Mouse (Mus musculus): ENCODE results near the gene Rhot2.
A peak's percentile ranks its signal among the peaks of the same experiment; 100 is the strongest.
"Not testable (repeated sequence)": the region's sequence is repeated elsewhere in the genome, so short reads cannot be mapped to it uniquely, and the experiment has no call there.

Gene Rhot2

DNA sequence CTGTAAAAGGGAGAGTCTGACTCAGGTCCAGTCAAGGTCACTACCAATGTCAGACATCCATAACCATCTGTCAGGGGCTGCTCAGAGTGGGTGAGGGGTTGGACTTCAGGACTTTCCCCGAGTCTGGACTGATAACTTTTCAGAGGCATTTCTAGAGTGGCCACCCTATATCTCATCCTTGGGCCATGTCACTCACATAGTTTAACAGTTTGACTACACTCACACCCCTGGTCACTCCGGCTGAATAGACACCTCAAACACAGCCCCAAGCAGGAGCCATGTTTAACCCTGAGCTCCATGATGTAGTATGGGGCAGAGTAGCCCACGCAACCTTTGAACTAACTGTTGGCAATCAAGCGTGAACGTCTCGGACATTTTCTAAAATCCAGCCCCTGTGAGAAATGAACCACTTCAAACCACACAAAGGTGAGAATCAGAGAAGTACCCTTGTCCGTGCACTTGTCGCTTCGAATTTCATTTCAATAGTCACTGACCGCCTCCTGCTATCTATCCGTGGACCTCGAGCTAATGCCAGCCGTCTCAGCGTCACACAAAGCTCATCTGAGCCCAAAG lies 29.6 kb upstream of the Rhot2 start:
- DNase-seq (ENCODE audit: low spot score in 2 of 2): no peak

DNA sequence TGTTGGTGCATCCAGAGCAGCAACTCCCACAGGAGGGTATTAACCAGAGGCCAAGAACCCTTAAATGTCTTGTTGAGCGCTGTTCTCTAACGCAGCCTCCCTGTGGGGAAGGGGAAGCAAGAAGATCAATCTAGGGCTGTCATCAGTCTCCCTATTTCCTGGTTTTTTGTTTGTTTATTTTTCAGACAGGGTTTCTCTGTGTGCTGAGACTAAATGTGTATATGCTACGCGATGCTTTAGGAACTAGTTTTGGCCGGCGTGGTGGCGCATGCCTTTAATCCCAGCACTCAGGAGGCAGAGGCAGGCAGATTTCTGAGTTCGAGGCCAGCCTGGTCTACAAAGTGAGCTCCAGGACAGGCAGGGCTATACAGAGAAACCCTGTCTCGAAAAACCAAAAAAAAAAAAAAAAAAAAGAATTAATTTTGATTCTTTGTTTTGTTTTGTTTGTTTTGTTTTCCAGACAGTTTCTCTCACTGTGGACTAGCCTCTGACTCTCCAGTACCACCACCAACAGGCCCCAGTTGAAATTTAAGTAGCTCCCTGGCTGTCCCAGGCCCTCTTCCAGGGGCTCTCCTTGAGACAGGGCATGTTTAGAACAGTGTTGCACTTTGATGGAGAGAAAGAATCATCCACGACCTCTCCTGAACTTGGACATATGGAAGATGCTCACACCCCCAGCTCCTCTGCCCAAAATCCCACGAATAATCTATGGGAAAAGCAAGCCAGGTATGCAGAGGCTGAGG lies 28.9 kb upstream of the Rhot2 start:
- DNase-seq (ENCODE audit: low spot score in 2 of 2): no peak

DNA sequence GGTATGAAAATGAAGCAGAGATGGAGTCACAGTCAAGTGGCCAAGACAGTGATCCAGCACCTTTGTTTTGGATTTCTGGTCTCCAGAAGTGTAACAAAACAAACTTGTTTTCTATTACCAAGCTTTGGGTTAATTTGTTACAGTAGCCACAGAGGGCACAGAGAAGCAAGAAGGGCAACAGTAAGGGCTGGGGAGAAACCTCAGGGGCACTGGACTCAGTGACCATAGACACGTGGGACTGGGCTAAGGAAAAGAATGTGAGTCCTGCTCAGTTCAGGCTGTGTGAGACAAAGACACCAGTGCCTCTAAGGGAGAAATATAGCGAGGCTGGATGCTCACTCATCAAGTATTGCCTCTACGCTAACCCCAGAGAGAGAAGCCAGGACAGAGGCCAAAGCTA lies 28.0 kb upstream of the Rhot2 start:
- no peak for DNase-seq (ENCODE audit: low spot score in 2 of 2)

DNA sequence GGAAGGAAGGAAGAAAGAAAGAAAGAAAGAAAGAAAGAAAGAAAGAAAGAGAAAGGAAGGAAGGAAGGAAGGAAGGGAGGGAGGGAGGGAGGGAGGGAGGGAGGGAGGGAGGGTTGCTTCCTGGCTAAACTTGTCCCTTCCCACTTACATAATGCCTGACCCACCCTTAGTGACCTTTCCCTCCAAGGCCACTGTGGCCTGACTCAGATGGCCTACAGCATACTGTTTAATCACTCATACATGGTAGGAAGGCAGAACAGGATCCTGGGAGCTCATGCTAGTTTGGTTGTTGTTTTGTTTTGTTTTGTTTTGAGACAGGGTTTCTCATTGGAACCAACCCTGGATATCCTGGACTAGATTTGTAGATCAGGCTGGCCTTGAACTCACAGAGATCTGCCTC lies 26.9 kb upstream of the Rhot2 start:
- not testable (repeated sequence) for DNase-seq (ENCODE audit: low spot score in 2 of 2)

DNA sequence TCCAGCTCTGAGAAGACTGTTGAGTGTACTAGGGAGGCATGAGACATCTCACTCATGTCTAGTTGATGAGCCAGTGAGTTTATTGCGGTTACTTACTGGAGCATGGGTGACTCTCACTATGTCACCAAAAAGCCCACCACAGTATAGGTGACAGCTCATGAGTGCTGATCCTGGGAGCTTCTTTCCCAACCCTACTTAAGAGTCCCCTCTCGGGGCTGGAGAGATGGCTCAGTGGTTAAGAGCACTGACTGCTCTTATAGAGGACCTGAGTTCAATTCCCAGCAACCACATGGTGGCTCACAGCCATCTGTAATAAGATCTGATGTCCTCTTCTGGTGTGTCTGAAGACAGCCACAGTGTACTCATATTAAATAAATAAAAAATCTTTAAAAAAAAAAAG lies 25.3 kb upstream of the Rhot2 start:
- no peak for DNase-seq (ENCODE audit: low spot score in 2 of 2)

DNA sequence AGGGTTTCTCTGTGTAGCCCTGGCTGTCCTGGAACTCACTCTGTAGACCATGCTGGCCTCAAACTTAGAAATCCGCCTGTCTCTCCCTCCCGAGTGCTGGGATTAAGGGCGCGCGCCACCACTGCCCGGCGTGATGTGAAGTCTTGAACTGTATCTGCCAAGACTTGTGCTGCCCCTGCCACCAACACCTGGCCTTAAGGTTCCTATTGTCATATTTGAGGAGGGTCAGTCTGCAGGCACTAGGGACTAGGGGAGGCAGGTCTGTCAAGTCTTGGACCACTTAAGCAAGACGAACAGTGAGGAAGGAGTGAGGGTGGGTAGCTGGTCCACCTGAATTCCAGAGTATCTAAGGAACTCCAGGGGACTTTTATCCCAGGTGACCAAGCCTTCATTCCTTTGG lies 24.8 kb upstream of the Rhot2 start:
- DNase-seq (ENCODE audit: low spot score in 2 of 2): no peak

DNA sequence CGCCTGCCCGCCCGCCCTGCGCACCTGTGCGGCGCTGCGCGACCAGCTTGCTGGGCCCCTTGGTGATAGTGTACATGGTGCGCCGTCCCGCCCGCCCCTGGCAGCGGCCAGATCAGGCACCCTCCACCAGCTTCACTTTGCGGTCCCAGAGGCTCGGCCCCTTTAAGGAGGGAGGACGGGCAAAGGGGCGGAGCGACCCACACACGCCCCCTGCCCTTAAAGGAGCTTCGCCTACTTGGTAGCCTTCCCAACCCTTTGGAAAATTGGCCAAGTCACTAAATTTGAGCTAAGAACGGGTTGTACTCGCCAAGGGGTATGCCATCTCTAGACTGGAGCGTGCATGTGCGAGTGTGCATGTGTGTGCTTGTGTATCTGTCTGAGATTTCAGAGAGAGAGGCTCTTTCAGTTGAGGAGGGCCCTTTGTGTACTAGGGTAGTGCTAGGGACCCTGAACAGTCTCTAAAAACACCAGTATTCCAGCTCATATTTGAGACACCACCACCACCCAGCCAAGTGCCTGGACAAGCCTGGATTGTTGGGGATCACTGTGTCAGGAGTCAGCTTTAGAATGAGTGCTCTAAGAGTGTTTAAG lies 24.0 kb upstream of the Rhot2 start, which contains the start of gene Mcrip2:
TSS of gene Mcrip2 (minus strand) at position 164 of the 591 bp plus-strand sequence.
- DNase-seq (ENCODE audit: low spot score in 2 of 2): peak; percentile 71 to 72

DNA sequence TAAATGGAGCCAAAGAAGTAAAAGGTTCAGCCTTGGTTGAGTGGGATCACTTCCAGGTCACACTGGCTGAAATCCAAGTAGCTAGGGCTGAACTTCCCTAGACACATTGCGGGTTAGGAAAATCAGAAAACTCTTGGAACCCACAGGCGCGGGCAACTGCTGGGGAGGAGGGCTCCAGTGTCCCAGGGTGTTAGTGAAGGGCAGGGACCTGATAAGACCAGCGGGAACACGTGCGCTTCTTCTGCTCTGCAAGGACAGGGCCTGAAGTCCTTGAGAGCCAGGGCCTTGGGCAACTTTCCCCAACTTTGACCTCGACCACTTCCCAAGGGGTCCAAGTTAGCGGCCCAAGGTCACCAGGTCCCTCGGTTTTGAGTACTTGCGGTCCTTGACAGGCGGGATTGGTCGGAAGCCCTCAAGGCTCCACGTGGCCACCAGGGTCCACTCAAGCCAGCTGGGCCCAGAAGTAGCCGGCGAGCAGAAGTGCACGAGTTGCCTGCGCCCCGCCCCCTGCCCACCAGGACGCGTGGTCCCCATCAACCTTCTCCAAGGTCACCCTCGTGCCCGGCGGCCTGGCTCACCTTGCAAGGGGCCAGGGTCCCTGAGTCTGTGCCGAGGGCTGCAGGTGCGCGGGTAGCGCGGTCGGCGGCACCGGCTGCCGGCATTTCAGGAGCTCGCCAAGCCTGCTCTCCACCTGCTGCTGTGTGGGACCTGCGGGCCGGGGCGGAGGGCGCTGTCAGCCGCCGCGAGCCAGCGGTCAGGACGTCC lies 23.4 kb upstream of the Rhot2 start:
- DNase-seq (ENCODE audit: low spot score in 2 of 2): no peak

DNA sequence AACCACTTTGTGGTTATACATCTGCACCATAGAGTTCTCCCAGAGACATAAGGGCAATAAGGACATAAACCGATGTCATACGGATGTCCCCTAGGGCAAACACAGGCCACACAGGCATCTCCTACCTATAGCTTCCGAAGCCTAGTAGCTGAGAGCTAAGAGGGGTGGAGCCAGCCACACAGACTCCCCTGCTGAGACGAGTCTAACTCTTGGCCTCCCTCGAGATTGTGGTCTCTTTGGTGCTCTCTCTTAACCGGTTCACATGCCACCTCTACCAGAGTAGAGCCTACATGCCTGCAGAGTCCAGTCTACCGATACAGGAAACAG lies 22.8 kb upstream of the Rhot2 start:
- DNase-seq (ENCODE audit: low spot score in 2 of 2): no peak

DNA sequence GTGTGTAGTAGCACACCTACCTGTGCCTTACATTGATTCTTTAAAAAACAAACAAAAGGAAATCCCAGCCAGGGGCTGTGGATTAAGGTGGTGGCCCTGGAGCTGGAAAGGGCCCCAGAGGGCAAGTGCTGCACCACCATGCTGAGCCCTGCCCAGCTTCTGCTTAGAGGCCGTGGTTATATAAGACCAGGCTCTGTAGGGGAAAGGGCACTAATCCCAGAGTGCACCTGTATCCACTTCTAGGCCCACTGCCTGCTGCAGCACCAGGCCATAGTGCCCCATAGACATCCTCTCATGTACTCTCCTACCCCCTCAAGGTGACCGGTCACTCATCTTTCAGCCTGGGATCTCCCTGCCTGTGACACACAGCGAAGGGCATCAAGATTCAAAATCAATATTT lies 21.5 kb upstream of the Rhot2 start:
- no peak for DNase-seq (ENCODE audit: low spot score in 2 of 2)

DNA sequence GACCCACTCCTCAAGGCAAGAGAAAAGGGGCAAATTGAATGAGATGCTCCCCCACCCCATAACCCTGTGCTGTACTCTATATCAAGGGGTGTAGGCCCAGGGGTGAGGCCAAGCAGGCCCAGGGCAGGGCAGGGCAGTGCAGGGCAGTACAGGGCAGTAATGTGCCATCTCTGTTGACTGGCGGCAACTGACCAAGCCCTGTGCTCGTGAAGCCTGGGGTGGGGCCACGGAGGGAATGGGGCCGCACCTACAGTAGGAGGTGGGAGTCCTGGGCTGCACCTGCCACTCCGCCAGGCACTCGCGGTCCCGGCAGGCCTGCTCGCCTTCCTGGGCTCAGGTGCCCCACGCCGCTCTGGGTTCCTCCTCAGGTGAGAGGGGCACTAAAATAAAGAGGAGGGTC lies 20.6 kb upstream of the Rhot2 start:
- no peak for DNase-seq (ENCODE audit: low spot score in 2 of 2)

DNA sequence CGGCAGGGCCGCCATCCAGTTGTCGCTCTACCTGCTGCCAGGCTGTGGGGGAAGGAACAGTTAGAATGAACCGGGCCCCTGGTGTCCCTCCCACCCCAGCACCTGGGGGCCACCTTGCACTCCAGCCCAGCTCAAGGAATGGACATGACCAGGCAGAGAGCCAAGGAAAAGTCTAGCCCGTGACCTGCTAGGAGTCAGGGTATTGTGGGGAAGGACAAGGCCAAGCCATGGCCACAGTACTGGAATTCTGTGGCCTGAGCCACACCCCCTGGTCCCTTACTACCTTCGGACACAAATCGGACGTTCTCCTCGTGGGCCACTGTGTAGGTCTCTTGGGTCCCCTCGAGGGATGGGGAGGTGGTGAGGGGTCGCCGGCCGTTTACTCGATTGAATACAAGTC lies 19.7 kb upstream of the Rhot2 start:
- no peak for DNase-seq (ENCODE audit: low spot score in 2 of 2)

DNA sequence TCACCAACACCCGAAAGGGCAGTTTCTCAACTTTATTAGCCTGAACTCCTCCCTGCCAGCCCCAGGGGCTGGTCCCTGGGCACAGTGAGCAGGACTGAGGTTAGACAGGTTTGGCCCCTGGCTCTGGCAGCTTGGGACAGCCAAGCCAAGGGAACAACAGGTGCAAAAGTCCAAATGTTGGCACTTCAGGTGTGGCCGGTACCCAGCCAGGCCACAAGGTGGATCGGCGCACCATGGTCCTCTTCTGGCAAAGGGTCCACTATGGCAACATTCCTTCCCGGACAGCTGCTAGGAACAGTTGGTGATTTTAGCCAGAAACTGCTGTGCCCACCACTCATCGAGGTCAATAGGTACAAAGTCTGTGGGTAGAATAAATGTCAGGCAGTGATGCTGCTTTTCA lies 19.0 kb upstream of the Rhot2 start:
- DNase-seq (ENCODE audit: low spot score in 2 of 2): no peak

DNA sequence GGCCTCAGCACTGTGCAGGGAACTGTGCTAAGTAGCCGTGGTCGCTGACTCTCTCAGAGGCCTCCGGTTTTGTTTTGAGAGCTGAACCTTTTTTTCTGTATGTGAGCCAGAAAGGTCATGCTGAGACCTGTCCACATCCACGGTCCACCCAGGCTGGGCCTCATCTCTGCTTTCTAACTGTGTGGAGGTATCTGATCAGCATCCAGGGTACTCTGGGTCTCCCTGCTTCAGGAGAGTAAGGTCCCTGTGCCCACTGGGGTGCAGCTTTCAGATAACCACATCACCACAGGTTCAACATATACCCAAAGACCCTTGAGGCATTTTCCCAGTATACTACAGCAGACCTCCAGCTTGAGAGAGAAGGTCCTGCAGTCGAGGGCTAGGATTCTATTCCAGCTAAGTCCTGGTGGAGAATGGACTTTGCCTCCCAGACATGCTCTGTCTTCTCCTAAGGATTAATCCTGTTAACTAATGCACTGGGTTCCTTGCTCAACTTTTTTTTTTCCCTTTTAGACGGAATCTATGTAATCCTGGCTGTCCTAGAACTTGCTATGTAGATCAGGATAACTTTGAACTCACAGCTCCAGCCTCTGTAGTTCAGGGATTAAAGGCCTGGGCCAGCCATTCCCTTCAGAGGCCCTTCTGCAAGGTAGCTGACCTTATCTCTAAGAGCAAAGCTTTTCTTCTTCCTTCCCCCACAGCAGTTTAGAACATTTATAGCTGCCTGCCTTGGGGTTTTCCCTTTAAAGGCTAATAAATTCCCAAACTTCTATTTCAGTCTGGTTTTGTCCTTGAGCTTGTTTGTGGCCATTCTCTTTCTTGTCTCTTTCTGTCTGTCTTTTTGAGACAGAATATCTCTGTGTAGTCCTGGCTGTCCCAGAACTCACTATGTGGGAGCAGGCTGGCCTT lies 17.3 kb upstream of the Rhot2 start:
- DNase-seq (ENCODE audit: low spot score in 2 of 2): no peak

DNA sequence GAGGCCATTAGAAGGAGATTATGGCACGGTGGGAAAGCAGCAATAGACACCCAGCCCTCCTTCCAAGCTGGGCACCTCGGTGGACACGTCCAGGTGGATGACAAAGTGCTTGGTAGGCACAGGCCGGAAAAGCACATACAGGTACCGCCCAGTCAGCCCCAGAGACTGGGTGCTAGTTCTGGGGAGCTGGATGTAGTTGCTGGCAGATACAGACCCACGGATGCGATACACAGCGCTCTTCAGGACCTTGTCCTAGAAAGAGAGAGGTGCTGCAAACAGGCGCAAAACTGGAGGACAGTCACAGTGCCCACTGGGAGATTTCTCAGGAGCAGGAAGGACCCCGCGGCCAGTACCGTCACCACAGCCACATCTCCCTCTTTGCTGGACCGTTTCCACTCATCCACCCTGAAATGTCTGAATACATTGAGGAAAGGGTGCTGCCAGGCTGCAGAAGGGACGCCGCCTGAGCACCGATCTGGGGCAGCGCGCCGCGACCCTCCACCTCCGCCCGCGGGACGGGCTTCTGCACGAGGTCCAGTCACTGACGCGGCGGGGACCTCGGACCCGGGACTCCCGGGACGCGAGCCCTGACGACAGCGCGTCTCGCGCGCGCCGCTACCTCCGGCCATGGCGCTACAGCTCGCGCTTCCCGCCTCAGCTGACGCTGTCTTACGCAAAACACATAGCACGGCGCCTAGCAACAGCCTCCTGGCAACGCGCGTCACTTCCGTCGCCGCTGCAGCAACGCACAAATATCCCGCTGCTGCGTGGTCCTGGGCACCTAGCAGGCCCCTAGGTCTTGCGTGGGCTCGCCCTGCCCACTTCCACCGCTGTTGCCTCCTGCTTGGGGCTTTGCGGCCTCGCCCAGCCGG lies 16.4 kb upstream of the Rhot2 start, which contains the start of gene Wdr90:
TSS of gene Wdr90 (minus strand) at position 670 of the 872 bp plus-strand sequence.
- DNase-seq (ENCODE audit: low spot score in 2 of 2): peak; percentile 88 to 90

DNA sequence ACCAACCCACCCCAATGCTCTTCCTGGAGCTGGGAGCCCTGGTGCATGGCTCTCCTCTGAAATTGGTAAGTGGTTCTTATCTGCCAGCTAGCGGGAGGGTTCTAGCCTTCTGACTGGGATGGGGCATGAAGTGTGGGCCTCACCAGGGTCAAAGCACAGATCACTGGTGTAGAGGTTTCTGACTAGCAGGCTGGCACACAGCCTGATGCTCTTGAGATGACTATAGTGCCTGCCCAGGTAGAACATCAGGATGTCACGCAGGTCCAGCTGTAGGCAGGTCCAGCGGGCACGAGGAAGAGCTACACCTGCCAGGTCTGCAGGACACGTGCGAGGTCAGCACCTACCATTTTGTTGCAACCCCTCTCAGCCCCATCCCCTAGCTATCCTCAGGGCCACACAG lies 15.6 kb upstream of the Rhot2 start:
- DNase-seq (ENCODE audit: low spot score in 2 of 2): no peak

DNA sequence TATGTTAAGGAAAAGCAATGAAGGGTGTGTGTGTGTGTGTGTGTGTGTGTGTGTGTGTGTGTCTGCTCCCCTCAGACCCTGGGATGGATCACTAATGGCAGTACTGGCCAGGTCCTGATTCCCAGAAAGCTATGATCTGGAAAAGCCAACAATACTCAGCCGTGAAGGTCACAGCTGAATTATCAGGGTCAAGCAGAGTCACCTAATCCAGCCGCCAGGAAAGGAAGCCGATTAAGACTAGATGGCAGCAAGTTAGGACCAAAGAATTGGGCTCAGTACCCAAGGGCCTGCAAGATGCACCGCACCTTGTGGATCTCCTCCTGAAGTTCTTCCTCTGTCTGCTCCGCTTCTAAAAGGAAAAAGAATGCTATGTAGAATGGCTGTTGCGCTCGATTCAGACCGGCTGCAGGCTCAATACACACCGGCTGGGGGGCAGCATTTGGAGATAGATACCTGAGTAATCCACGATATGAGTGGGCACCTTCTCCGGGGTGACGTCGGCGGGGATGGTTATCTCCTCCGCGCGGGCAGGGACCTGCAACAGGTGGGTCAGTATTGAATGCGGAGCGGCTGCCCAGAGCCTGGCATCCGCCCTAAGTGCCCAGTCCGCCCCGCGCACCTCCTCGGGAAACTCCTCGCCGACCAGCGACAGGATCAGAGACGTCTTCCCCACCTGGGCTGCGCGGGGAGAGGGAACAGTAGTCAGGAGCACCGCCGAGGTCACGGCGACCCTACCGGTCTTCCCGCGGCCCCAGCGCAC lies 835 bp downstream of the Rhot2 start:
- DNase-seq (ENCODE audit: low spot score in 2 of 2): no peak

DNA sequence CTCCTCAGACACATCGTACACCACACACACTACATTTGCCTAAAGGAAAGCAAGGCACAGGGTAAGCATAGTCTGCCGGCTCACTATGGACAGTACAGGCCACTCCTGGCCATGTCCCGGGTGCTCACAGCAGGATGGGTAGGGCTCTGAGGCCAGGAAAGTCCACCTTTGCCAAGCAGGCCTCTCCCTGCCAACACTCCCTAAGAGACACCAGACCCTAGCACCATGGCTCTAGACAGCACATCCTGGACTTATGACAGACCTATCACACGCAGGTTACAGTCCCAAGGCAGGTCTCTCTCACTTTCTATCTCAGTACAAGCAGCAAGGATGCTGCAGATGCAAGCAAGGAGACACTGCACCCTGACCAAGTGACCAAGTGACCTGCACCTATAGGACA lies 1.5 kb downstream of the Rhot2 start:
- DNase-seq (ENCODE audit: low spot score in 2 of 2): no peak

DNA sequence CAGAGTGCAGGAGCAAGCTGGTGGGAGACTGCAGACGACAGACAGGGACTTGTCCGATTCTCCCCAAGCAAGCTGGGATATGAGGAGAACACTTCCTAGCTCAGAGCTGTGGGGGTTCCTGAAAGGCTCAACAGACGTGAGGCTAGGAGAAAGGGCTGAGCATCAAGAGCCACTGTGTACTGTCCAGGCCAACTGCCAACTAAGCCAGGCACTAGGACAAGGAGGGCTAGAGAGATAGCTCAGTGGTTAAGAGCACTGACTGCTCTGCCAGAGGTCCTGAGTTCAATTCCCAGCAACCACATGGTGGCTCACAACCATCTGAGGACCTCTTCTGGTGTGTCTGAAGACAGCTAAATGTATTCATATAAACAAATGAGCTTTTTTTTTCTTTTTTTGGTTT lies 2.1 kb downstream of the Rhot2 start:
- no peak for DNase-seq (ENCODE audit: low spot score in 2 of 2)

Data from frontal cortex, postnatal 14 days (tissue).